Mouse (Mus musculus) CH12.LX (cell line): ENCODE results near the gene Pigx.

Source experiments
- GABPA ChIP-seq: IDR thresholded peaks from 2 replicates; pipeline ENCODE4 v1.6.1; 2012; ENCODE audit warnings: low read depth, low read length, improper control_type of control experiment, inconsistent platforms; ENCODE audit not compliant: insufficient replicate concordance
- TCF12 ChIP-seq: IDR thresholded peaks from 2 replicates; pipeline ENCODE4 v1.6.1; 2014; ENCODE audit warnings: low read depth, mild to moderate bottlenecking, inconsistent platforms, low read length, improper control_type of control experiment

- TF ChIP-seq GABPA (no peak), TCF12 (no peak)
Observed at GRCm38 (mm10) chr16:32105698-32106097, 6.2 kb upstream of the Pigx start.
